Mouse (Mus musculus) frontal cortex, postnatal 10 days (tissue): ENCODE data around the gene Dxo.
"Not testable (repeated sequence)": the region's sequence is repeated elsewhere in the genome, so short reads cannot be mapped to it uniquely, and the experiment has no call there.

Experiments
- DNase-seq, 2 experiments: peaks; one replicate each; pipeline ENCODE4 v3.0.0; 2022; ENCODE audit warnings: low spot score in 2 of 2, mixed read lengths in 1 of 2

The Dxo gene

DNA sequence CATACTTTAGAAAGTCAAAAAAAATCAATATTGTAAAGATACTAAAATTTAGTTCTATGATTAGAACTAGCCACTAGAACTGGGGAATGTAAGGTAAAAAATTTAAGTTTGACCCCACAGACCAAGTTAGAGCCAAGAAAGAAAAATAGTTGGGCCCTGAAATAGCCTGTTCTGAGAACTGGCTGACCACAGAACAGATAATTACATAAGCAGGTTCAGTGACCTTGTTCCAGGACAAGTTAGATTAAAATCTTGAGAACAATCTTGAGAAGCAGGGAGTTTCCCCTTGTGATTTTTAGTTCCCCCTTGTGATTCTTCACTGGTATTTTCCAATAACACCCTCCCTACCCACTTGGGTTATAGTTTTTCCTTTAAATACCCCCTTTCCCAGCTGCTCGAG, 6.0 kb upstream of the Dxo start:
- DNase-seq: not testable (repeated sequence)

DNA sequence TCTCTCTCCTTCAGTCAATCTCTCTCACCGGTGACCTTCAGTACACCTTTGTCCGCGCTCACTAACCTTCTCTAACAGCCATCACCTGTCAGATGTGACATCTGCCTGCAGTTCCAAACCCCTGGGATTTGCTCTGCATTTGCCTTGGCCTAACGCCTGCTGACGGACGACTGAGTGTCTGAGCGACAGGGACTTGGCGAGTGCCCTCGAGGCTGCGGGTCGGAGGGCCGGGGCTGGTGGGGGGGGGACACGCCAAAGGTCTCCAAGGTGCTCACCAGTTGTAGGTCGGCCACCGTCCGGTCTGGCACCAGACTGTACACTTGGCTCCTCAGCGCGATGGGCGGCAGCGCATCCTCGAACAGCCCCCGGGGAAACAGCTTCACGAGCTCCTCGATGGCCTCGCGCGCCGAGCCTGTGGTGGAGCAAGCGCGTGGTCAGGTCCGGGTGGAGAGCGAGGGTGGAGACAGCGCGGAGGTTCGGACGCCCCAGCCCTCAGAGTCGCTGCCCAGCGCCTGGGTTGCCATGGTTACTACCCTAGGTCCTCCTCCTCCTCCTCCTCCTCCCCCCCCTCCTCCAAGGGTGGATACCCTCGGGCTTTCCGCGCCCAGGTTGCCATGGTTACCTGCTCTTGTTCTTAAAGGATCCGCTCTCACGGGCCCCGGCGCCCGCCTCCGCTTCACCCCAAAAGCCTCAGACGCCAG, 514 bp upstream of the Dxo start:
- no peak for DNase-seq

DNA sequence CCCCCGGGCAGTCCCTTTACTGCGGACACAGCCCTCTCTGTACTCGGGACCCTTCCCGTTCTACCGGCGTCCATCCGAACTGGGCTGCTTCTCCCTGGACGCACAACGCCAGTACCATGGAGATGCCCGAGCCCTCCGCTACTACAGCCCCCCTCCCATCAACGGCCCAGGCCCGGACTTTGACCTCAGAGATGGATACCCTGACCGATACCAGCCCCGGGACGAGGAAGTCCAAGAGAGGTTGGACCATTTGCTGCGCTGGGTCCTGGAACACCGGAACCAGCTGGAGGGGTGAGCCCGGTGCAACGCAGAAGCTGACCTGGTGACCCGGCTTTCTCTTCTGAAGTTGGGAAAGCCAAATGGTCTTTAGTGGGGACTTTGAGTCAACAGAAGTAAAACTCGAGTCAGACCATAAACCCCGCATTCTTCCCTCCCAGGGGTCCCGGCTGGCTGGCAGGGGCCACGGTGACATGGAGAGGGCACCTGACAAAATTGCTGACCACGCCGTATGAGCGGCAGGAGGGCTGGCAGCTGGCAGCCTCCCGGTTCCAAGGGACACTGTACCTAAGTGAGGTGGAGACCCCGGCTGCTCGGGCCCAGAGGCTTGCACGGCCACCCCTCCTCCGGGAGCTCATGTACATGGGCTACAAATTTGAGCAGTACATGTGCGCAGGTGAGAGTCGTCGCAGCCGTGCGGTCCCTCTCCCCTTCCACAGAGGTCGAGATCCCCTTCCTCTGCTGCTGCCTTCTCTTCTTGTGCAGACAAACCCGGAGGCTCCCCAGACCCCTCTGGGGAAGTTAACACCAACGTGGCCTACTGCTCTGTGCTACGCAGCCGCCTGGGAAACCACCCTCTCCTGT, 875 bp downstream of the Dxo start:
- peak in 1 of 2 experiments; percentile 24 for DNase-seq

DNA sequence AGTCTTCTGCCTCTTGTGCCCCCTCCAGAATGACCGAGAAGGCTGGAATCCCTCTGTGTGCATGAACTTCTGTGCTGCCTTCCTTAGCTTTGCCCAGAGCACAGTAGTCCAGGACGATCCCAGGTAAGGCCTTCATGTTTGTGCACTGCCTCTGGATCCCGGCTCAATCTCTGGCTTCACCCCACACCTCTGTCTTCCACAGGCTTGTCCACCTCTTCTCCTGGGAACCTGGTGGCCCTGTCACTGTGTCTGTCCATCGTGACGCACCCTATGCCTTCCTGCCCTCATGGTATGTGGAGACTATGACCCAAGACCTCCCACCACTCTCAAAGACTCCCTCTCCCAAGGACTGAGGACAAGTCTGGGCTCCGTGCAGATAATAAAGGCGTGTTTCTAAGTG, 2.0 kb downstream of the Dxo start:
- DNase-seq: no peak

DNA sequence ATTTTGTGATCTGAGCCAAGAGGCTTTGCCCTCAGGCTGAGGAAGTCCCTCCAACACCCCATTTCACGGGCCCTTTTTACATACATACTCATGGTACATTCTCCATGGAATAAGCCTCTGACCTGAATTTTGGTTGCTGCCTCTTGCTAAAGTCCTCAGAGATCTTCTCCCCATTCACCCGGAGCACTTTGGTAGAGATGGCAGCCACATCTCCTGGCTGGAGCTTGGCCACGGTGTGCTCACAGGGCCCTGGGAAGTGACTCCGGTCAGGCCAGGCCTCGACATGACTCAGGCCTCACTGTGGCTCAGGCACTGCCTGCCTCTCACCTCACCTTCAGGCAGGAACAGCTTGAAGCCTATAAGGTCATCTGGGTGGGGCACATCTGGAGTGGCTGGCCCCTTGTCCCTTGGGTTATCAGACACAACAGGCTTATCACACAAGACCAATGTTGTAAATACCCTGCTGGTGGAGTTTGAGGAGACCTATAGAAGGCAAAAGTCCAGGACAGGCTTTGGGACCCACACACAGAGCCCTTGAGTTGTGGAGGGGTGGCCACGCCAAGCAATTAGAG, 4.0 kb downstream of the Dxo start:
- no peak for DNase-seq

DNA sequence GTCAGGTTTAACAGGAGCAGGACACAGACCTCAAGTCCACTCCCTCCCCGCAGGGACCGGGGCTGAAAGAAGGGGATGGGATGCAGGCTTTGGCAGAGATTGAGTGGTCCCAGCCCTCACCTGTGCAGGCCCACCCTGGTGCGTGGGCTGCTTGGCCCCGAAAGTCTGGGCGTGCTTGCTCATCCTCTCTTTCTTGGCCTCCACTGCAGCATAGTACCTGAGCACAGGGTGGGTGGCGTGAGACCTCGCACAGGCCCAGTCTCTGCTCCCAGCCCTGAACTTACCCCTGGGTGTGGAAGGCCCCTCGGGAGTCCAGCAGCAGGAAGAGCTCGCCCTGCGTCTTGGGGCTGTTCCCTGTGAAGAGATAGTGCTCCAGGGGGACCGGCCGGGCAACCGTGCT, 8.1 kb downstream of the Dxo start:
- no peak for DNase-seq

DNA sequence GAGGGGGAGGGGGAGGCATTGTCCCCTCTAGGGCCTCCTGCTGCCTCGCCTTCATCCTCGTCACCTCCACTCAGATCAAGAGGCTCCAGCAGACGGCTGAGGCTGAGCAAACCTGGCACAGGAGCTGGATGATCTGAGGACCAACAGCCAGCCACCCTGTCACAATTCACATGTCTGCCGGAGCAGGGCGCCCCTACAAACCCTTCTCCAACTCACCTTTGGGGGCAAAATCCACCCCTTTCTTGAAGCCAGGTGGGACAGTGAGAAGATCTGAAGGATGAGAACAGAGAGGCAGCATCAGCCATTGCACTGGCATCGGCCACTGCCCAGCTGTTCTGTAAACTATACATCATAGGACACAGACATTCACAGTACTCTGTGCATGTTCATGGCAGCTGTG, 10.4 kb downstream of the Dxo start:
- no peak for DNase-seq

DNA sequence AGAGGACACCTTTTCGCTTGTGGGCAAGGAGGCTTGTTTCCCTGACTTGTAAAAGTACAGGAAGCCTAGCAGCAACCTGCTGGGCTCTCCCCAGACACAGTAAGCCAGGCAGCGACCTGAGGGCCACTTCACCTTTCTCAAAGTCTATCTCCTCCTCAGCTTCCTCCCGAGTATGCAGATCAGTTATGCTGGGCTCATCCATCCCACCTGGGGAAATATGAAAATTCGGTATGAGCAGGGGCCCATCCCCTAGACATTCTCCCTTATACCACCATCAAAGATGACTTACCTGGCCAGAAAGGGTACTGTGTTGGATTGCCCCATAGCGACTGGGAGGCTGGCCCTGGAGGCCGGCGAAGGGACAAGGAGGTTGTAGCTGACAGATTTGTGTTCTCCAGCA, 10.8 kb downstream of the Dxo start:
- no peak for DNase-seq

DNA sequence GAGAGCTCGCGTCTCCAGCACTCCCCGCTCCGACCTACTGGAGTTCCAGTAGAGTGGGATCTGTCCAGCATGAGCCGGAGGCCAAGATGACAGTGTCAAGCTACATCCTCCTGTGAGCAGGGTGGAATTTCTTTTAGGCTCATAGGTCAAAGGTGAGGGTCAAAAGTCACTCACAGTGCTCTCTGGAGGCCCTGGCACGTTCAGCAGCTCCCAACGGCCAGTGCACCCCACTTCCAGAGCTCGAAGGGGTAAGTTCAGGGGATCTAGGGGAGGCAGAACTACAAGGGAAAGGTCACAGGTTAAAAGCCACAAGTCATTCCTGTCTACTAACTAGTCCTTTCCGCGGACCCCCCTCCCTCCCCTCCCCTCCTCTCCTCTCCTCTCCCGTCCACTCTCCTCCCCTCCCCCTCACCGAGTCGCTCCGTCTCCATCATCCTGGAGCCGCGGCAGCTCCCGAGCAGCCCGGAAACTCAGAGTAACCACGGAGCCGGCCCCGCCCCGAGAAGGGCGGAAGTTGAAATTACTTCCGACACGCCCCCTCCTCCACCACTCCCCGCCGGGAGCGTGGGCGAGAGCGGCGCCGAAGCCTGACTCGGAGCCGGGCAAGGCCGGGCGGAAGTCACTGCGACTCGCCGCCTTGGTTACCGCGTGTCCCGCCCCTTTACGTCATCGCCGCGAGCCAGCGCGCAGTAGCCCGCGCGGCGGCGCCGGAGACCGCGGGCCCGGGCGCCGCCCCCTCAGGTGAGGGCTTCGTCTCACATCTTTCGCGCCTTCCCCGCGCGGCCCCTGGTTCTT, 13.1 kb downstream of the Dxo start, which contains the start of the genes Skiv2l and Nelfe:
Gene Skiv2l, minus strand, starts transcription at position 489 of the 795 bp plus-strand sequence.
Gene Nelfe, plus strand, starts transcription at position 670 of the 795 bp plus-strand sequence.
- DNase-seq: peak; percentile 98

DNA sequence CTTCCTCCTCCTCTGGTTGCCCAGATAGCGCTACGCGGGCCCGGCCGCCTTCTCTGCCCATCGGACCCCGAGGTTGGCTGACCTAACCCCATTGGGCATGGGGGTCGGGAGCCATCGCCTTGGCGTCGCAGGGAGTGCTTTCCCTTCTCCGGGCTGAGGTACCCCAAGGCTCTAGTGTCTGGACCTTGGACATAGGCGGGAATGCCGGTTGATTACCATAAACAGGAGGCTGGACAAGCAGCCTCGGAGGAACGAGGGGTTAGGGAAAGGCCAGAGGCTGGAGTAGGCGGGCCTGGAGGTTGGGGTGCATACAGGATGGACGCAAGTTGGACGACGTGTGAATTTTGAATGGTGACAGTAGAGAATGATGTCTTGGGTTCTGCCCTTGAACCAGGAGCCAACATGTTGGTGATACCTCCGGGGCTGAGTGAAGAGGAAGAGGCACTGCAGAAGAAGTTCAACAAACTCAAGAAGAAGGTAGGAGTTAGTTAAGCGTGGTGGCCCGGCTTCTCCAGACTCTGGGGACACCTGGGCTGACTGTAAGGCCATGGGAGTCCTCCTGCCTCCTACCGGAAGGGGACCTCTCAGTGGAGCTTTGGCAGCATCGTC, 13.8 kb downstream of the Dxo start:
- DNase-seq: peak in 1 of 2 experiments; percentile 42

DNA sequence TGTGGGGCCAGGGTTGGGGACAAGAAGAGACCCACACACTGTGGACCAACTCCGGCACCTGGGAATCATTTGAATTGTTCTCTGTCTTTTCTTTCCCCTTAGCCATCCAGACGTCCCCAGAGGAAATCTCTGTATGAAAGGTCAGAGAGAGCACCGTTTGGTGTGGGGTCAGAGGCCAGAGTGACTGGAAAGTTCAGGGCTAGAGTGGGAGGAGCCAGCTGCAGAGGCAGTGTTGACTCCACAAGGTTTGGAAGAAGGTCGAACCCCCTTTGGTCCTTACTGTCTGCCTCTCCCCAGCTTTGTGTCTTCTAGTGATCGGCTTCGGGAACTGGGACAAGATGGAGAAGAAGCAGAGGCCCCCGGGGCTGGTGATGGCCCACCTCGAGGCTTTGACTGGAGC, 16.7 kb downstream of the Dxo start:
- no peak for DNase-seq

DNA sequence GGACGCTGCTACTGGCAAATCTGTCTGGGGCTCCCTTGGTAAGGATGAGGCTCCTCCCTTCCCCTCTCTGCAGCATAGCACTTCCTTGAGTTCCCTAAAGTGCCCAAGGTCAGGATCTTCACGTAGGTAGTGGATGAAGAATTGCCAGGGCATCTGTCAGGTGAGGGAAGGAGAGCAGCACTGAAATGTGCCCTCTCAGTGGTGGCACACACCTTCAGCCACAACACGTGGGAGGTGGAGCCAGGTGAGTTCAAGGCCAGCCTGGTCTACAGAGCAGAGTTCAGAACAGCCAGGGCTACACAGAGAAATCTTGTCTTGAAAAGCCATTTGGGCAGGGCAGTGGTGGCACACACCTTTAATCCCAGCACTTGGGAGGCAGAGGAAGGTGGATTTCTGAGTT, 17.9 kb downstream of the Dxo start:
- no peak for DNase-seq

DNA sequence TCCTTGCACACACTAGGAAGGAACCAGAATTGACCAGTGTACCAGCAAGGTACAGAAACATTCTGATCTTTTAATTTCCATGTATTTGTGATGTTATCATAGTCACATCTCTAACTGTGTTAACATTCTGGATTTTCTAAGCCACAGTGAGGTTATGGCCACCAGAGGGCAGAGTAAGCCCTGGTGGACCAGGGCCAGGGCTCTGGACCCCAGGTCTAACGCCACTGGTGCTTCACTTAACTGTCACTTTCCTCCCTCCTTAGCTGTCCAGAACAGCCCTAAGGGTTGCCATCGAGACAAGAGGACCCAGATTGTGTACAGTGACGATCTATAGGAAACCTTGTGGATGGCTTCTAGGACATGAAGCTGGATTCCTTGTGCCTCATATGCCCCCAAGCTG, 19.0 kb downstream of the Dxo start:
- DNase-seq: no peak

DNA sequence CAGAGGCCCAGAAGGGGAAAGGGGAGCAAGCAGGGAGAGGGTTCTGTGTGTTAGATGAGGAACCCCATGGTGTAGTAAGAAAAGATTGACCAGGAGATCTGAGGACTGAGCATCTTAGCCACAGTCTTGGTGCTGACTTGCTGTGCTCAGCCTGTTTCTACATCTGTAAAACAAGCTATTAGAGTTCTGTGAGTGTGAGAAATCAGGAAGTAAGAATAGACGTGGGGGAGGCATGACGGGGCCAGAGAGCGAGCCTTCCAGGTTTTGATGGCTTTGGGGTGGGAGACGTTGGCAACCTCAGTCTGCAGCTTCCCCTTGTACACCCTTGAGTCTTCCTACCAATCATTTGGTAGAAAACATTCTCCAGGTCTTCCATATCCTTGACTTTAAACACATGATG, 21.9 kb downstream of the Dxo start:
- no peak for DNase-seq

DNA sequence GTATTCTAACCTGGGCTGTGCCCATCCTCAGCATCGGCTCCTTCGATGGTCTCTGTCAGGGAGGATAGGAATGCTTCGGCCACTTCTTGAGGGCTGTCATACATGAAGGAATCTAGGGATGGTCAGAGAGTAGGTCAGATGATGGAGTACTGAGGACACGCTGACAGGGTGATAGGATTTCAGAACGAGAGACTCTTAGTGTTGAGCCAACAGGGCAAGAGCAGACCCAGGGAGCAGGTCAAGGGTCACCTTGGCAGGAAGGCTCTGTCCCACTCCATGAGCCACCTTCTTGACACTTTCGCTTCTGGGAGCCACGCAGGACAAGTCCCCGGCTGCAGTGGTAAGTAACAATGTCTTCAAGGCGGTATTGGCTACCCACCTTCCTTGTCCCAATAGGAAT, 23.7 kb downstream of the Dxo start:
- no peak for DNase-seq

DNA sequence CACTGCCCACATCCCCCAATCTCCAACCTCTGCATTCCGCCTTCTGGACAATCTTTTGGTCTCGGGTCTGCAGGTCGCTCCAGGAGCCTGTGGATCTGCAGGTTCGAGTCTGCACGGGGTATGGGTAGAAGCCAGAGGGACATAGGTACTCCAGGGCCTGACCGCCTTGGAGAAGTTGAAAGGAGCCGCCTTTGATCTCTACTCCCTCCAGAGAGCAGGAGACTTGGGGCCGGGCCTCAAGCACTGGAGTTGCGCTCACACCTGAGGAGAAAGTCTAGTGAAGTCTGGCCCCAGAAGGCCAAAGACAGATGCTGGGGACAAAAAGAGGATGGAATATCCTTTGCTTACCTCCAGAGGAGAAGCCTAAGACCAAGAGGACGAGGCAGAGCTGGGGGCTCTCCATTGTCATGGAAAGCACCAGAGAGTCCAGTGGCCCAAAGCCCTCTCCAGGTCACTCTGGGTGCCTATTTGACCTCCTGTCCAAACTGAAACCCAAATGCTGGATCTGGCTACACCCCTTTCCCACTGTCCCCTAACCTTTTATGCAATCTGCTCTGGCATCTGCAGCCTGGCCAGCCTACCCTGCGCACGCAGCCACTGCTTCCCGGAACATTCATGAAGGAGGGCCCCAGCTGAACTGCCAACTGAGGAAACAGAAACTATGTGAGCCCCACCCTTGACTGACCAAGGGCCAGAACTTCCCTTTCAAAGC, 25.0 kb downstream of the Dxo start:
- DNase-seq: no peak

DNA sequence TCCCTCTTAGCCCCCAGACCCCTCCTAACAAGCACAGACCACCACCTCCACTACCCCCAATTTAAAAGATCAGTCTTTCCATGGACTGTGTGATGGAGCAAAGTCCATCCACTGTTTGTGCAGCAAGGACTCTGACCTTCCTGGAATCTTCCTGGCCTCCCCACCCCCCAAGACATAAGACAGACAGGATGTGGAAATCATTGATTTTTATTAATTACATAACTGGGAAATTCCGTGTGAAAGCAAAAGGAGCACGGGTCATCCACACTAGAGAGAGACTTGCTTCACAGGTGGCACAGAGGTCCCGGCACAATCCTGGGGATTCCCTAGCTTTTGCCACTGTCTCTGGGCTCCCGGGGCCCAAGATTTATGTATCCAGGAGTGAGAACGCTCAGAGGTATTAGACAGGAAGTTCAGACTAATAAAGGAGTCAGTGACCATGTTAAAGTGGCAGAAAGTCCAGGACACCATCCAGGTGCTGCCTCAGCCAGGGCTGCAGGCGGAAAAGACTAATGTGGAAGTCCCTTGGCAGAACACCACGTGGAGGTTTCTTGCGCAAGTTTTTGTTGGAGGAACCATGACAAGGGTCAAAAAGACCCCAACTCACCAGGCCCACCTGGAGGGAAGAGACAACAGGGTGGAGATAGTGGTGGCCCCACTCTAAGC, 25.7 kb downstream of the Dxo start, which contains the start of gene Cfb:
Gene Cfb, minus strand, starts transcription at position 103 of the 666 bp plus-strand sequence.
- no peak for DNase-seq

DNA sequence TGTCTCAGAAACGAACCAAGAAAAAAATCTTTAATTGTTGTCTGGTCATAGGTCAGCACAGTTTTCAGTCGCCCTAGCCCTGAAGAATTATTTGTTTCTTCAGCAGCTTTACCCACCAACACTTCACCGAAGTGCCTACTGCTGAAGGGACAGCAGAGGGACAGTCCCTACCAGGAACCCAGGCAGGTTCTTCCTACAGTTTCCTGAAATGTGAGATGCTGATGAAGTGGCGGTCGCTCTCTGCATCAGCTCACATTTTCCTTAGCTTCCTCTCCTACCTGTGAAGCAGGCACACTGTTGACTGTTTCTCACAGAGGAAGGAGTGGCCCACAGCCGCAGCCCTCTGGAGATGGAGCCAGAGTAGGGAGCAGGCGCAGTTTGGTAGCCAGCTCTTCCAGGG, 29.2 kb downstream of the Dxo start:
- no peak for DNase-seq

DNA sequence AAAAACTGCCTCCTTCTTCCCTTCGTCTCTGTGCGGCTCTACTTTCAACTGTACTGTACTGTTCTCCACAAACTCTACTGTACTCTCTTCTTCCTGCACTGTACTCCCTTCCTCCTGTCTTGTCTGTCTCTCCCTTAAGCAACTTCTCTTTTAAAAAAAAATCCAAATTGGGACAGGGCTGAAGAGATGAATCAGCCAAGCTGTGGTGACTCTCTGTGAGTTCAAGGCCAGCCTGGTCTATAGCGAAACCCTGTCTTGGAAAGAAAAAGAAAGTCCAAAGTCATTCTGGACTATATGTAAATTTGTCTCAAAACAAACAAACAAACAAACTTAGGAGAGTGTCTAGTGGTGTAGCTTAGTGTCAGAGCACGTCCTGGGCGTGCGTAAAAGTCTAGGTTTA, 37.5 kb downstream of the Dxo start:
- DNase-seq: no peak

DNA sequence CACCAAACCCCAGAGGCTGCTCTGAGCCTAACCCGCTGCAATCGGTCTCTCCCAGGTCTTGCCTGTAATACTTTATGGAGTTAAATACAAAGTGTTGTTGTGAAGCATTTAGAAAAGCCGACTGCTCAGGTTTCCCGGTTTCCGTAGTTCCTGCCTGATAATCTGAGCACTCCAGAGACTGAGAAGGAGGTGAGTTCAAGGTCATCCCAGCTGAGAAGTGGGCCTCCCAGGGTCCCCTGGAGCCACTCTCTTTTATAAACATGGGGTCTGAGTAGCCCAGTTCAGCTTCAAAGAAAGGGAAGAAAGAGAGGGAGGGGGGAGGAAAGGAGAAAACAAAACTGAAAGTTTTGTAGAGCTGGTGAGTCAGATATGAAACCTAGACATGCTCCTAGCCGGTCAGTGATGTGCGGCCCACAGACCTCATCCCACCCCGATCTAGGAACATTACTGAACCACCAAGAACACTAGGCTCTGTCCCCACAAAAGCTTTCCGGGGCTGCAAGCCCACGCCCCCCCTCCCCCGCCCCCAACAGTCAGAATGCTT, 42.6 kb downstream of the Dxo start, which contains the start of gene Zbtb12:
Gene Zbtb12, plus strand, starts transcription at position 148 of the 544 bp plus-strand sequence.
- no peak for DNase-seq
